ENCODE assay signal across 20 mouse cellular contexts in genomic region chr7:81666585-81666984, GRCm38 (mm10). TPM values are rescaled to one million over a fixed set of nuclear protein-coding genes. Genes with fewer than 3 reads are reported as not detected.
DNase-seq lines count a peak whose midpoint lies in the region; ATAC-seq and TF ChIP-seq lines count a peak whose summit lies in the region.
"Had no signal": no experiment of that assay in that cellular context is flagged by ENCODE, and none has a peak within 500 bp of the region (broad histone marks: within the 10 kb centered on the region; RNA-seq: fewer than 3 reads in every experiment).

No protein-coding gene starts in this region.

- TF ChIP-seq CTCF in bone marrow macrophage, adult 2 months (IDR thresholded peaks at IDR 0.05; ENCODE audit: low read depth, low read length): no peak

- no peak overlapping the region for H3K9ac ChIP-seq in kidney, embryonic 14.5 days (ENCODE audit: low read depth, low read length)
- H3K9ac ChIP-seq: embryonic facial prominence, embryonic 13.5 days; forebrain, embryonic 12.5 days; heart, embryonic 13.5 days; hindbrain, embryonic 15.5 days had no signal

- 23% methylated on average over 9 of the region's 9 CpGs for WGBS in macrophage (ENCODE audit: missing documents)
- WGBS in kidney, embryonic 14.5 days: 81% methylated on average over 9 of the region's 9 CpGs

- peak overlapping the region; percentile 52 for H3K27ac ChIP-seq in bone marrow macrophage, adult 2 months (ENCODE audit: insufficient read depth, low read depth, low read length)
- H3K27ac ChIP-seq in macrophage: peak overlapping the region; percentile 51
- H3K27ac ChIP-seq in kidney, embryonic 14.5 days (ENCODE audit: low read depth, low read length): no peak overlapping the region
- H3K27ac ChIP-seq: embryonic facial prominence, embryonic 13.5 days; forebrain, embryonic 12.5 days; heart, embryonic 13.5 days; hindbrain, embryonic 15.5 days had no signal

- ATAC-seq in megakaryocyte, adult 5-6 weeks (ENCODE audit: poor library complexity, severe bottlenecking): no peak
- no peak for ATAC-seq in kidney, embryonic 14.5 days (ENCODE audit: low FRiP score, low TSS enrichment)
- ATAC-seq: forebrain, embryonic 16.5 days; intestine, embryonic 16.5 days; Patski had no signal

- no peak for DNase-seq in layer of hippocampus, postnatal 25 days (ENCODE audit: extremely low spot score in 1 of 2, low spot score in 1 of 2)
- DNase-seq in embryo, embryonic 11 days: no peak
- DNase-seq: adrenal gland, adult 2 months; adrenal gland, postnatal 25 days; cerebellum, adult 11 months; cerebellum, adult 8-10 months; cerebellum, postnatal 14 days; heart, postnatal 36 days had no signal

- peaks cover 7% of the 10 kb centered on the region for H3K27me3 ChIP-seq in megakaryocyte, embryonic 14.5 days (replicated peaks)
- H3K27me3 ChIP-seq in kidney, embryonic 14.5 days (ENCODE audit: control insufficient read depth, insufficient read depth, low read length): no peaks in the 10 kb centered on the region
- H3K27me3 ChIP-seq: embryonic facial prominence, embryonic 13.5 days; forebrain, embryonic 12.5 days; heart, embryonic 13.5 days; hindbrain, embryonic 15.5 days had no signal

- no peaks in the 10 kb centered on the region for H3K79me2 ChIP-seq in macrophage (ENCODE audit: inconsistent target)

- no peak overlapping the region for H3K4me2 ChIP-seq in kidney, embryonic 14.5 days (replicated peaks; ENCODE audit: low read depth, low read length)
- H3K4me2 ChIP-seq: embryonic facial prominence, embryonic 13.5 days; forebrain, embryonic 12.5 days; heart, embryonic 13.5 days; hindbrain, embryonic 15.5 days had no signal

- H3K36me3 ChIP-seq in megakaryocyte, embryonic 14.5 days (replicated peaks; ENCODE audit: low read length): no peaks in the 10 kb centered on the region
- H3K36me3 ChIP-seq in macrophage (ENCODE audit: inconsistent target): no peaks in the 10 kb centered on the region
- no peaks in the 10 kb centered on the region for H3K36me3 ChIP-seq in kidney, embryonic 14.5 days (ENCODE audit: control insufficient read depth, insufficient read depth, low read length)
- H3K36me3 ChIP-seq: embryonic facial prominence, embryonic 13.5 days; forebrain, embryonic 12.5 days; hindbrain, embryonic 15.5 days had no signal

- peak overlapping the region; percentile 50 for H3K4me3 ChIP-seq in megakaryocyte, embryonic 14.5 days (replicated peaks)
- H3K4me3 ChIP-seq in bone marrow macrophage, adult 2 months (ENCODE audit: insufficient read depth, low read length): no peak overlapping the region
- no peak overlapping the region for H3K4me3 ChIP-seq in macrophage (ENCODE audit: inconsistent target)
- H3K4me3 ChIP-seq in kidney, embryonic 14.5 days (ENCODE audit: low read length): no peak overlapping the region
- H3K4me3 ChIP-seq: embryonic facial prominence, embryonic 13.5 days; forebrain, embryonic 12.5 days; heart, embryonic 13.5 days; hindbrain, embryonic 15.5 days had no signal

- no peaks in the 10 kb centered on the region for H3K9me3 ChIP-seq in megakaryocyte, embryonic 14.5 days
- no peaks in the 10 kb centered on the region for H3K9me3 ChIP-seq in kidney, embryonic 14.5 days (ENCODE audit: control insufficient read depth, low read length)
- H3K9me3 ChIP-seq: embryonic facial prominence, embryonic 13.5 days; forebrain, embryonic 12.5 days; heart, embryonic 13.5 days; hindbrain, embryonic 15.5 days had no signal

- TF ChIP-seq POLR2A in bone marrow macrophage, adult 2 months (IDR thresholded peaks at IDR 0.05; ENCODE audit: borderline replicate concordance, low read depth, low read length): no peak

- H3K4me1 ChIP-seq in megakaryocyte, embryonic 14.5 days: peaks cover 16% of the 10 kb centered on the region
- peaks cover 19% of the 10 kb centered on the region for H3K4me1 ChIP-seq in bone marrow macrophage, adult 2 months (ENCODE audit: control insufficient read depth, insufficient read depth, low read length)
- H3K4me1 ChIP-seq in kidney, embryonic 14.5 days (ENCODE audit: control insufficient read depth, insufficient read depth, low read length): no peaks in the 10 kb centered on the region
- H3K4me1 ChIP-seq: embryonic facial prominence, embryonic 13.5 days; forebrain, embryonic 12.5 days had no signal

RNA-seq across cellular contexts. Expression of gene Homer2, which starts 40.7 kb away (rescaled TPM):
- polyA plus RNA-seq in megakaryocyte, embryonic 14.5 days (2012; ENCODE audit: insufficient read depth, low replicate concordance): 1.3 and 4.4 TPM in 2 replicates
- 0.14 and 0.42 TPM in 2 replicates for total RNA-seq in megakaryocyte, adult 5-6 weeks (2015)
- 0.04 and 0.57 TPM in 2 replicates for total RNA-seq in megakaryocyte, adult 5-6 weeks (2017)
- not detected in 2 replicates for polyA plus RNA-seq in bone marrow macrophage, adult 2 months (2012; ENCODE audit: insufficient read depth, insufficient read length, missing spikeins)
- under 1 TPM in 1 of 26 experiments, not detected in 25; 0.28 TPM for total RNA-seq in macrophage (2018; cell fraction: chromatin; rRNA removed)
- not detected for total RNA-seq in macrophage (2018; cell fraction: cytosol; rRNA removed)
- not detected for total RNA-seq in macrophage (2018; cell fraction: nucleus; rRNA removed)
- not detected in 3 replicates for polyA plus RNA-seq in macrophage (2018)
- polyA plus RNA-seq in kidney, embryonic 14.5 days (2014; fragmentation: Nextera tagmentation; extraction: Ambion mirVana): 13.8 and 14.5 TPM in 2 replicates
- 10 to 100 TPM; 82.2 to 99.1 TPM for total RNA-seq in layer of hippocampus, postnatal 25 days (2021)
